Mouse (Mus musculus): ENCODE results near the gene Gas2l1. TPM values are rescaled to one million over a fixed set of nuclear protein-coding genes. Genes with fewer than 3 reads are reported as not detected.

Gas2l1 gene
- polyA plus RNA-seq (2012; rRNA removed): 52.2 and 57.4 TPM in 2 replicates

DNA sequence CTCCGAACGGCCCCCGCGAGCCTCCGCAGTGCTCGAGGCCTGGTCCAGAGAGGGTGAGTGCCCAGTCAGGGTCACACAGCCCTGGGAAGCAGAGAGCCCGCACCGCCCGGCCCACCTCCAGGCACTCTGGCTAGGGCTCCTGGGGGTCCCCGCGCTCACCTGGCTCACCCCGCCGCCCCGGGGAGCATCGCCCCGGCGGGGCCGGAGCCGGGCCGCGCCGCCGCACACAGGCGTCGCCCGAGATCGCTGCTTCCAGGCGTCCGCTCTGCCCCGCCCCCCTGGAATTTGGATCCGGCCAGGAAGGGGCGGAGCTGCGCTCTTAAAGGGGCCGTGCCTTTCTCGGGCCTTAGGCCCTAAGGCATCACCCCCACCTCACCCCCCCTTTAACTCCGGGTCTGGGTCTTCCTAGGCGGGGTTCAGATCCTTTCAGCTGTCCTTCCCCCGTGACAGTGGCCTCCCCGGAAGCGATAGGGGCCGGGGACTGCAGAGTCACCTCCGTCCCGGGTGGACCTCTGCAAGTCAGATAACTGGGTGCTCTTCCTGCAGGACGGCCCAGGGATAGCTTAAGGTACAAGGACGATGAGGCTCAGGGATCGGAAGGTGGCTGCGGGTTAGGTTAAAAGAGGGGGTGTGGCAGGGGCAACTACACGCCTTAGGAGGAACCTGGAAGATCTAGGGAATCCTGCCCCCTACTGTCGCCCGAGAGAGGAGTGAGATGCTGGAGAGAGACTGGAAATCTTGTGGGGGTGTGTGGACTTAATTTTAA is at the start of gene Gas2l1:
Gene Gas2l1 (minus strand): TSS at position 272 of the 766 bp plus-strand sequence.
- H3K27me3 ChIP-seq (ENCODE audit: control insufficient read depth, insufficient read depth, low read length): no peaks in the 10 kb centered on the region
- DNase-seq: peak; percentile 85 to 89
- H3K4me3 ChIP-seq (replicated peaks; ENCODE audit: insufficient read depth, low read depth, low read length): peak within 1 kb of the TSS; percentile 56
- WGBS: 1% methylated on average over 49 of the region's 50 CpGs
- peak; percentile 71 for TF ChIP-seq CTCF (IDR thresholded peaks at IDR 0.05; ENCODE audit: borderline replicate concordance, insufficient read depth, low read depth, low read length)
- TF ChIP-seq POLR2A (IDR thresholded peaks at IDR 0.05; ENCODE audit: borderline replicate concordance, insufficient read depth, low read length): peak; percentile 30; the same call in 1 of the 2 replicates
- H3K4me1 ChIP-seq (ENCODE audit: control insufficient read depth, insufficient read depth, low read length): peaks cover 16% of the 10 kb centered on the region
- no peak within 1 kb of the TSS for H3K27ac ChIP-seq (ENCODE audit: insufficient read depth, low read length)

DNA sequence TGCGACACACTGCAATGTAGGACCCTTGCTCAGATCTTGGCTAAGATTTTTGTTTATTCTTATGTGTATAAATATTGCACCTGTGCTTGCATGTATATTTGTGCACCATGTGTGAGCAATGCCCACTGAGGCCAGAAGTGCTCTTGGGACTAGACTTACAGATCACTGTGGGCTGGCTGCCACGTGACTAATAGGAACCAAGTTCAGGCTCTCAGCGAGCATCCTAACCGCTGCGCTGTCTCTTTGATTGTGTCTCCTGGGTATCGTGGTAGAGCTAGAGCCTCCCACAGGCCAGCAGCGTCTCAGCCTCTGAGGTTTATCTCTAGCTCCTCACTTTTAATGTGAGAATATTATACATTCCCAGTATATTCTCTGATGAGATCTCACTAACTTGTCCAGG is 48.5 kb upstream of the Gas2l1 start:
- TF ChIP-seq CTCF (IDR thresholded peaks at IDR 0.05; ENCODE audit: borderline replicate concordance, insufficient read depth, low read depth, low read length): no peak
- no peak for TF ChIP-seq POLR2A (IDR thresholded peaks at IDR 0.05; ENCODE audit: borderline replicate concordance, insufficient read depth, low read length)
- no peak overlapping the region for H3K4me3 ChIP-seq (replicated peaks; ENCODE audit: insufficient read depth, low read depth, low read length)
- 83% methylated on average over 7 of the region's 7 CpGs for WGBS
- H3K4me1 ChIP-seq (ENCODE audit: control insufficient read depth, insufficient read depth, low read length): peaks cover 8% of the 10 kb centered on the region; the same call in 1 of the 2 replicates
- H3K27me3 ChIP-seq (ENCODE audit: control insufficient read depth, insufficient read depth, low read length): no peaks in the 10 kb centered on the region
- H3K27ac ChIP-seq (ENCODE audit: insufficient read depth, low read length): no peak overlapping the region
- no peak for DNase-seq

DNA sequence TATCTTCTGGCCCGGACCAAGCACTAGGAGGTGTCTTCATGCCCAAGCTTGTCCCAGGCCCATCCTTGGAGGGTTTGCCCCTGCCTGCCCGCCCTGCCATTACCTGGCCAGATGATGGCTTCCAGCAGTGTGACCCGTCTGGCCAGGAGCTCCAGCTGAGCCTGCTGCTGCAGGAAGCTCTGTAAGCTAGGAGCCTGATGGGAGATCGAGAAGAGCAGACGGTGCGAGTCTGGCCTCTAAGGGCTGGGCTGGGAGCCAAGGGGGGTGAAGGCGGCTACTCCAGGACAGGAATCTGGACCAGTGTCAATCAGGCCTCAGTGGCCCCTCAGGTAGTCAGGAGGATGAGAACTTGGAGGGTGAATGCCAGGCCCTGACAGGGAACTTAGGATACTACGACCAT is 44.3 kb upstream of the Gas2l1 start:
- 43% methylated on average over 8 of the region's 8 CpGs for WGBS
- Histone ChIP-seq H3K27ac (ENCODE audit: insufficient read depth, low read length) (no peak overlapping the region), H3K27me3 (ENCODE audit: control insufficient read depth, insufficient read depth, low read length) (no peaks in the 10 kb centered on the region), H3K4me1 (ENCODE audit: control insufficient read depth, insufficient read depth, low read length) (peaks cover 5% of the 10 kb centered on the region; the same call in 1 of the 2 replicates), H3K4me3 (replicated peaks; ENCODE audit: insufficient read depth, low read depth, low read length) (no peak overlapping the region)
- TF ChIP-seq CTCF (IDR thresholded peaks at IDR 0.05; ENCODE audit: borderline replicate concordance, insufficient read depth, low read depth, low read length) (no peak), POLR2A (IDR thresholded peaks at IDR 0.05; ENCODE audit: borderline replicate concordance, insufficient read depth, low read length) (no peak)
- no peak for DNase-seq

DNA sequence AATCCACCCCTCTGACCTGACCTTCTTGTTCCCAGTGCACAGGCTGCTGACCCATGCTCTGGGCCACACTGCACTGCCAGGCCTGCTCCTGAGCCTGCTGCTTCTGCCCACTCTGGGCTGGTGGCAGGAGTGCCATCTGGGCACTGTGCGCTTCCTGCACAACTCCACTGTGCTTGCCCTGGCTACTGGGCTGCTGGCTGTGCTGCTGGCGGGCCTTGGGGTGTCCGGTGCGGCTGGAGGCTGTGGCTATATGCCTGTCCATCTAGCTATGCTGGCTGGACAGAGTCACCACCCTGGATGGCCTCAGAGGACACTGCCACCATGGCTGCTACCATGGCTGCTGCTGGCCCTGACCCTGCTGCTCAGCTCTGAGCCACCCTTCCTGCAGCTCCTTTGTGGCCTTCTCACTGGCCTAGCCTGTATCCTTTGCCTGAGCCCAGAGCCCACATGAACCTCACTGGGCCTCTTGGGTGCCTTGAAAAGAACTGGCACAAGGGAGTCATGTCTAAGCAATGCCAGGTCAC is 38.9 kb upstream of the Gas2l1 start:
- Histone ChIP-seq H3K27ac (ENCODE audit: insufficient read depth, low read length) (no peak overlapping the region), H3K4me3 (replicated peaks; ENCODE audit: insufficient read depth, low read depth, low read length) (no peak overlapping the region), H3K4me1 (ENCODE audit: control insufficient read depth, insufficient read depth, low read length) (peaks cover 7% of the 10 kb centered on the region), H3K27me3 (ENCODE audit: control insufficient read depth, insufficient read depth, low read length) (no peaks in the 10 kb centered on the region)
- WGBS: 84% methylated on average over 4 of the region's 4 CpGs
- TF ChIP-seq CTCF (IDR thresholded peaks at IDR 0.05; ENCODE audit: borderline replicate concordance, insufficient read depth, low read depth, low read length) (no peak), POLR2A (IDR thresholded peaks at IDR 0.05; ENCODE audit: borderline replicate concordance, insufficient read depth, low read length) (no peak)
- no peak for DNase-seq

DNA sequence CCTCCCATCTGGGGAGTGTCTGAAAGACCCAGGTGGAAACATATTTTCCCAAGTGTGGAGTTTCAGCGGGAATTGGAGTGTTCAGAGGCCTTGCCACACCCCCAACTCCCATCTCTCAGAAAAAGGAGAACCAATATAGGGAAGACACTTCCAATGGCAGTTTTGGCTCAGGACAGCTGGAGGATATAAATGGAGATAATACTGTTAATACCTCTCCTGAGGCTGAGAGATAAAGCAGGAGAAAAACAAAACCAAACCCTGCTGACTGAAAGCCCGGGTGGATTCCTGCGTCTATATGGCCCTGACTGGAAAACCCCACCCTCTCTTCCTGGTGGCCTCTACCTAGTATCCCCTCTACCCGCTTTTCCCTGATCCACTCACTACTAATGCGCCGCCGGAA is 37.3 kb upstream of the Gas2l1 start:
- WGBS: 94% methylated on average over 7 of the region's 7 CpGs
- H3K4me1 ChIP-seq (ENCODE audit: control insufficient read depth, insufficient read depth, low read length): peaks cover 7% of the 10 kb centered on the region
- no peak for TF ChIP-seq CTCF (IDR thresholded peaks at IDR 0.05; ENCODE audit: borderline replicate concordance, insufficient read depth, low read depth, low read length)
- no peak for TF ChIP-seq POLR2A (IDR thresholded peaks at IDR 0.05; ENCODE audit: borderline replicate concordance, insufficient read depth, low read length)
- H3K27ac ChIP-seq (ENCODE audit: insufficient read depth, low read length): no peak overlapping the region
- DNase-seq: no peak
- H3K4me3 ChIP-seq (replicated peaks; ENCODE audit: insufficient read depth, low read depth, low read length): no peak overlapping the region
- H3K27me3 ChIP-seq (ENCODE audit: control insufficient read depth, insufficient read depth, low read length): no peaks in the 10 kb centered on the region

DNA sequence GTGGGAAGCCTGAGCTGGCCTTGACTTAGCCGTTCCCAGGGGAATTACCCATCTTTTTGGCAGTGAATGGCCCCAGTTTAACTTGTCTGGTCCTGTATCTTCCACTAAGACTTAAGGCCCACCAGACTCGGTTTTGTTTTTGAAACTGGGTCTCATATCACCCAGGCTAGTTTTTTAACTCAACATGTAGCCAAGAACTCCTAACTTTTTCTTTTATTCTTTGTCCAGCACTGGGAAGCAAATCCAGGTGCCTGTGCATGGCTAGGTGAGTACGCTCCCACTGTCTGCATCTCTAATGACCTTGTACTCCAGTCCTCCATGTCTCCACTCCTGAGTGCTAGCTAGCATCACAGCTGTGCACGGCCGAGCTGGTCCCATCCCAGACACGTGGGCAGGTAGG is 36.5 kb upstream of the Gas2l1 start:
- Histone ChIP-seq H3K27ac (ENCODE audit: insufficient read depth, low read length) (no peak overlapping the region), H3K4me1 (ENCODE audit: control insufficient read depth, insufficient read depth, low read length) (peaks cover 7% of the 10 kb centered on the region), H3K4me3 (replicated peaks; ENCODE audit: insufficient read depth, low read depth, low read length) (no peak overlapping the region), H3K27me3 (ENCODE audit: control insufficient read depth, insufficient read depth, low read length) (no peaks in the 10 kb centered on the region)
- DNase-seq: no peak
- TF ChIP-seq CTCF (IDR thresholded peaks at IDR 0.05; ENCODE audit: borderline replicate concordance, insufficient read depth, low read depth, low read length) (no peak), POLR2A (IDR thresholded peaks at IDR 0.05; ENCODE audit: borderline replicate concordance, insufficient read depth, low read length) (no peak)
- WGBS: 87% methylated on average over 6 of the region's 6 CpGs

DNA sequence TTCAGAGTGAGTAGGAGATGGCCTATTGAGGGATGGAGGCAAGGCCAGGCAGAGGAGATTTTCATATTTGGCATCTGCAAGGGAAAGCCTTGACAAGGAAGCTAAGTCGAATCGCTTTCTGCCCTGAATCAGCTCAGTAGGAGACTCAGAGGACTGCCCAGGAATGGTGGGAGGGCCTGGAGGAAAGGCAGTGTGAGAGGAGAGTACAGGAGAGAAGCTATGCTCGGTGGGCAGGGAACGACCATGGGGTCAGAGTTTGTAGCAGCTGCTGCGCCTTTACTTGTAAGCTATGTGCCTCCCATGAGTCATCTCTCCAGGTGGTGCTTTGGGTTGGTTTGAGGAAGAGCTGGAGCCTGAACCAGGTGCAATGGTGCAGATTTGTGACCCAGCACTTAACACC is 35.7 kb upstream of the Gas2l1 start:
- DNase-seq: no peak
- no peak overlapping the region for H3K27ac ChIP-seq (ENCODE audit: insufficient read depth, low read length)
- H3K4me3 ChIP-seq (replicated peaks; ENCODE audit: insufficient read depth, low read depth, low read length): no peak overlapping the region
- no peaks in the 10 kb centered on the region for H3K27me3 ChIP-seq (ENCODE audit: control insufficient read depth, insufficient read depth, low read length)
- TF ChIP-seq CTCF (IDR thresholded peaks at IDR 0.05; ENCODE audit: borderline replicate concordance, insufficient read depth, low read depth, low read length) (no peak), POLR2A (IDR thresholded peaks at IDR 0.05; ENCODE audit: borderline replicate concordance, insufficient read depth, low read length) (no peak)
- WGBS: 40% methylated on average over 5 of the region's 5 CpGs
- peaks cover 9% of the 10 kb centered on the region for H3K4me1 ChIP-seq (ENCODE audit: control insufficient read depth, insufficient read depth, low read length)

DNA sequence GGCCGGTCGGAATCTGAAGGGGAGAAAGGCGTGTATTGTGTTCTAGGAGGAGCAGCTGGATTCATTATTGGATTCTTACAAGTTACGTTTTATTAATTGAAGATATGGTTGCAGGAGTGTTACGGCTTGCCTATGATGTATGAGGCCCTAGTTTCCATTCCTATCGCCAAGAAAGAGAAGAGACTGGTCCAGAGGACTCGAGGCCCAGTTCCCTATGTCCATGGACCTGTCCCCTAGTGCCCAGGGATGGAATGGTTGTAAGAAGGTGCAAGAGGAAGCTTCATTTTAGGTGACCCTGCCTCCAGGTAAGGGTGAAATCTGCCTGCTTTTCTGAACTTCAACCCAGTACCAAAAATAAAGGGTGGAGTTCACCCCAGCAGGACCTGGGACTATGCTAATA is 35.2 kb upstream of the Gas2l1 start:
- WGBS: 3% methylated on average over 7 of the region's 7 CpGs
- Histone ChIP-seq H3K27ac (ENCODE audit: insufficient read depth, low read length) (0 out of 2 replicates have a peak overlapping the region, but pooled peaks have one; percentile 77), H3K4me3 (replicated peaks; ENCODE audit: insufficient read depth, low read depth, low read length) (peak overlapping the region; percentile 86), H3K27me3 (ENCODE audit: control insufficient read depth, insufficient read depth, low read length) (no peaks in the 10 kb centered on the region), H3K4me1 (ENCODE audit: control insufficient read depth, insufficient read depth, low read length) (peaks cover 9% of the 10 kb centered on the region)
- no peak for TF ChIP-seq CTCF (IDR thresholded peaks at IDR 0.05; ENCODE audit: borderline replicate concordance, insufficient read depth, low read depth, low read length)
- DNase-seq: no peak
